Mouse (Mus musculus): ENCODE data around the gene Plgrkt.
A peak's percentile ranks its signal among the peaks of the same experiment; 100 is the strongest.

Gene Plgrkt

DNA sequence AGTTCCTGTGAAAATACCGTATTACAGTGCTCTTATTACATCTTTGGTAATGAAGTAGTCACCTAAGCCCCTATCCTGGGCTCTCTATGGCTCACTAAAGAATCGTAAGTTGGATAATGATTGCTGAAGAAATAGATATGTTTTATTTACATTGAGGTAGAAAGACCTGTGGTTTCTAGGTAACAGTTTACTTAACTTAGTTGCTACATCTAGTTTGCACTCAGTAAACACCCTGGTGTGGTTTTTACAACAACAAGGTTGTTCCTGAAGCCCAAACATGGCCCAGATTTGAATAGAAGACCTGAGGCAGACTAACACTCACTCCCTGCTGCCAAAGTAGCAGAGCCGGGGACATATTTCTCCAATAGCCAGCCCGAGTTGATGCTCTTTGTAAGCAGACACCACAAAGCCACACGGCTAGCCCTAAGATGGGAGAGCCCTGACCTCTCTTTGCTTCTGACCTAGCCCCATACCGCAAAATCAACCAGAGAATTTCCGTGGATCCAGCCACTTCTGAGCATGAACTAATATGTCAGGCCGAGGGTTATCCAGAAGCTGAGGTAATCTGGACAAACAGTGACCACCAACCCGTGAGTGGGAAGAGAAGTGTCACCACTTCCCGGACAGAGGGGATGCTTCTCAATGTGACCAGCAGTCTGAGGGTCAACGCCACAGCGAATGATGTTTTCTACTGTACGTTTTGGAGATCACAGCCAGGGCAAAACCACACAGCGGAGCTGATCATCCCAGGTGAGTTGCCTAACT is 12.8 kb upstream of the Plgrkt start:
- DNase-seq: no peak

DNA sequence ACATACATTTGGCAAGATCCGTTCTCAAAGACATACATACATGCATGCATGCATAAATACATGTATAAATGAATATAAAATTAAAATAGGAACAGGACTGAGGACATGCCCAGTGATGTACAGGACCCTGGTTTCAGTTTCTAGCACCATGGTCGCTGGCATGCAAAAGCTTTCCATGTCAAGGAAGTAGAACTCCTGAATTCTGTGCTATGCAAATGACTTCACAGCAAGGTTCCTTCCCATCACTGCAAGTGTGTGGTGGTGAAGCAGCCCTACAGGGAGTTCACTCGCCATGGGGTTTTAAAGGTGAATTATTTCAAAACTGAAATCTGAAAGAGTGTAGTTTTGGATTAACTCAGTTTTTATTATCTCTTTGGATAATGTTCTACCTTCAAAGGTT is 9.2 kb upstream of the Plgrkt start:
- DNase-seq: no peak

DNA sequence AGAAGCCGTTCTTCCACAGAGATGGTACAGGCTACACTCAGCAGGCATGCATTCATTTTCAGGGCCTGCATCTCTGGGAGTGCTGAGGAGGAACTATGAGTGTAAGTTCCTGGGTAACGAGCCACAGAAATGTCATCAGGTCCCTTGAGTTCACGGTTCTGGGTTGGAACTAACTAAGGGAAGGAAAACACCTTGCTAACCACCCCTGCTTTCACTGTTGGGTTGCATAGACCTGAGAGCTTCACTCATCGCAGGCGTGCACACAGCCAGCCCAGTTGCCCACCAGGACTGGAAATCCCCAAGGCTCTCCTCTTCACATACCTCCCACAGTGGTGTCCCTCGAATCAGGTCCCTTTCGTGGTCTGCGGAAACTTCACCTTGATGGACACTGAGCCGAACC is 7.8 kb upstream of the Plgrkt start:
- no peak for DNase-seq

DNA sequence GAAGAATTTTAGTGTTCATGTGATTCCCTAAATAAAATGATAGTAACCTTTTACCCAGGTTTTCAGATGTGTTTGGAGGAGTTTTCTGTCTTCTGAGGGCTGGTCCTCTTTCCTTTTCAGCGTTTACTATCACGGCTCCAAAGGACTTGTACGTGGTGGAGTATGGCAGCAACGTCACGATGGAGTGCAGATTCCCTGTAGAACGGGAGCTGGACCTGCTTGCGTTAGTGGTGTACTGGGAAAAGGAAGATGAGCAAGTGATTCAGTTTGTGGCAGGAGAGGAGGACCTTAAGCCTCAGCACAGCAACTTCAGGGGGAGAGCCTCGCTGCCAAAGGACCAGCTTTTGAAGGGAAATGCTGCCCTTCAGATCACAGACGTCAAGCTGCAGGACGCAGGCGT is 6.2 kb upstream of the Plgrkt start:
- no peak for DNase-seq

DNA sequence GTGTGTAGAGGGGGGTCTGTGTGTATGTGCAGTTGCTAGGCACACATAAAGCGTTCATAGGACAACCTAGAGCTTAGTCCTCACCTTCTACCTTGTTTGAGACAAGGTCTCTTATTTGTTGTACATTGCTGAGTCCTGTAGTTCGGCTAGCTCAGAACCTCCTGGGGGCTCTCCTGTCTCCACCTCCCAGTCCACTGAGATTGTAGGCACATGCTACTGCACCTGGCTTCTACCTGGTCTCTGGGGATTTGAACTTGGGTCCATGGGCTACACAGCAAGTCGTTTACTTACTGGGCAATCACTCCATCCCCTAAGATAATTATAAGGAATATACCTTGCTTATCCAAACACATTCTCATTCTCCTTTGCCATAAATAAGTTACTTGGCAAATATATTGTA is 5.4 kb upstream of the Plgrkt start:
- no peak for DNase-seq

DNA sequence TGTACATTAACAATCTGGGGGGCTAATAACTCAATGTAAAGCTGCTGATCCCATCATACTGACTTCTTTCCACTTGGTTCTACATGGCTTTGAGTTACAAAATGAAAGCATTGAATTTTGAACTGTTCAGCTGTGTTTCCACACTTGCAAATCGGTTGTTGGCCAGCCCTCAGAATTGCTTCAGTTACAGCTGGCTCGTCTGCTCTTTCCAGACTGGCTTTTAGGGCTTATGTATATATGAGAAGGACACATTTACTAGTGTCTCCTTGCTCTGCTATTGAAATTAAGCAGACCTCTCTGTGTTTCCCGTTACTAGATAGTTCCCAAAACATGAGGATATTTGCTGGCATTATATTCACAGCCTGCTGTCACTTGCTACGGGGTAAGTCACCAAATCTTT is 4.9 kb upstream of the Plgrkt start:
- no peak for DNase-seq

DNA sequence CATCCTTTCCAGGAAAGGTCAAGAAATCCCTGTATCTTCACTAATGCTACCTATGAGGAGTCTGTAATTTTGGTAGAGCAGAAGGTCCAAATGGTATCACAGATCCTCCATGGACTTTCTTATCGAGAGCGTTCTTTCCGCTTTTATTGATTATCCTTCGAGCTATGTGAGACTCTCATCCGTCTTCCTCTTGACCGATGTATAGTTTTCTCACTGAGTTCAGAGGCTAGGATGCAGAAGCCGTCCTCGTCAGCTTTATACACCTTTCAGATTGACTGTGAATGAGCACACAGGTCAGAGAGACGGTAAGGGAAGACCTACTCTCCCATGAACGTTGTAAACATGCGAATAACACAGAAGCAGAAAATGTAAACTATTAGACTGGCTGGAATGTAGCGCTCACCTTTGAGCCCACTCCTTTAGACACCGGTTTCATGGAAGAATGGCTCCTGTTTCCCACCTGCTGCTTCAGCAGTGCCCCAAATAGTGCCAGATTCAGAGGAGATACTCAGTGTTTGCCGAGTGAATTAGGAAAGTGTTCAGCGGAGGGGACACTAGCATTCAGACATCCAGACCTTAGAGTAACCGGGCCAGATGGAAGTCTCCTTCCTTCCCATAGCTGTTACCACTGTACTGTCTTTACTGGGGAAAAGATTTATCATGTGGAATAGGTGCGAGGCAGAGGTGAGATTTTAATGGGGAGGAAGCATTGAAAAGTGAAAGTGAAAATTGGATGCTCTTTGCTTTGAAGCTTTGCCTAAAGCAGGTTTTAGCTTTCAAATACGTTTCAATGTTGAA is 4.3 kb upstream of the Plgrkt start:
- no peak for DNase-seq

DNA sequence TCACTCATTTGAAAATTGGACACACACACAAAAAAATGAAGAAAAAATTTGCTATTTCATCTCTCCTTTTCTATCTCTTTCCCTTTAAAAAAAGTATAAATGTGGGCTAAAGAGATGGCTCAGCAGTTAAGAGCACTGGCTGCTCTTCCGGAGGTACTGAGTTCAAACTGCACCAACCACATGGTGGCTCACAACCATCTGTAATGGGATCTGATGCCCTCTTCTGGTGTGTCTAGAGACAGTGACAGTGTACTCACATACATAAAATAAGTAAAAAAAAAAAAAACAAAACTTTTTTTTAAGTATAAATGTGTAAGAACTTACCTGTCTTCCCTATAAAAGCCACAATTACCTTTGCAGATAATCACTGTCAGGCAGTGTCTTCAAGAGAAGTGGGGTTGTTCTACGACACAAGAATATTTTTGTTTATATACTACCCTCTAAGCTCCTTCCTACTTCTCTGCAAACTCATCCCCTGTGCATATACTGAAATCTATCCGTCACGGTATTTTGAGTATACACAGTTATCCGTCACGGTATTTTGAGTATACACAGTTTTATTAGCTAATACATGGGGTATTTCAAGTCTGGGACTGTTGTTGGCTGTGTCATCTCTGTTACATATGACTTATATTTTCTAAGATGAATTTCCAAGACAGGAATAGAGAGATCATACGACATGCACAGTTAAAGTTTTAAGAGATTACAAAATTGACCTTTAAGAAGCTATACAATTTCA is 3.5 kb upstream of the Plgrkt start:
- DNase-seq: no peak

DNA sequence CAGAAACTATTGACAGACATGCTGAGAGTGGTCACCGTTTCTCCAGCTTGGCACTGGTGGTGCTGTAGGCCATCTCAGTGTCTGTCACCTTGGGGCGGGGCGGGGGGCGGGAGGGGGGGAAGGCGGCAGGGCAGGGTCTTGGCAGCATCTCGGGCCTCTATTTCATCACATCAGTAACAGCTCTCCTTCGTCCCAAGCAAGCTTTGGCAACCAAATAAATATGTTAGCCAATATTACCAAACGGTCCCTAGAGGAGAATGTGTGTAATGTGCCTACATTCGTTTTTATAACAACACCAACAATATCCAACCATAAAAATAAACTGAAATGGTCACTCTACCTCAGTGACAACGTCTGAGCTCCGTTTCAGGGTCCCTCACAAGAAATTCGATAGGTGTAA is 2.9 kb upstream of the Plgrkt start:
- no peak for DNase-seq

DNA sequence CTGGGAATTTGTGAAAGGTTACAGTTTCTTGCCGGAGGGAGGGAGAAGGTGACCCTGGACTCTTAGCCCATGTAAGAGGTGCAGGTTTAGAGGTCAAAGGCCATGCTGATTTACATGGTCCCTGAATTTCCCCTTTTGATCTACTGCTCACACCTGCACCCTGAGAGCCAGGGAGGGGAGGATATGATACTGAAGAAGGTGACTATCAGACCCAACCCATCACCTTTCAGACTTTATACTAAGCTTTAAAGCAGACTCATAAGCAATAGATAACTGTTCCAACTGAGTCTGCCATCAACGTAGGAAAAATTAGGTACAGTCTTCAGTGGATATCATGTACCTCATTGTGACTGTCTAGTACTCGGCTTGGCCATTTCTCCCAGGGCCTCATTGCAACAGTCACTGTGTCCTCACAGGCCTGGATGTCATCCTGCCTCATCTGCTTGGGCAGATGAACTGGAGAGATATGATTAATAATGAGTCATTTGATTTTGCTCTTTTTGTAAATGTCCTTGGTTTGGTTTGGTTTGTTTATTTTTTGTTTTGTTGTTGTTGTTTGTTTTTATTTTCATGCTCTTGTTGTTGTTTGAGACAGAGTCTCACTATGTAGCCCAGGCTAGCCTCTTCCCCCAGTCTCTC is 1.6 kb upstream of the Plgrkt start:
- no peak for DNase-seq

DNA sequence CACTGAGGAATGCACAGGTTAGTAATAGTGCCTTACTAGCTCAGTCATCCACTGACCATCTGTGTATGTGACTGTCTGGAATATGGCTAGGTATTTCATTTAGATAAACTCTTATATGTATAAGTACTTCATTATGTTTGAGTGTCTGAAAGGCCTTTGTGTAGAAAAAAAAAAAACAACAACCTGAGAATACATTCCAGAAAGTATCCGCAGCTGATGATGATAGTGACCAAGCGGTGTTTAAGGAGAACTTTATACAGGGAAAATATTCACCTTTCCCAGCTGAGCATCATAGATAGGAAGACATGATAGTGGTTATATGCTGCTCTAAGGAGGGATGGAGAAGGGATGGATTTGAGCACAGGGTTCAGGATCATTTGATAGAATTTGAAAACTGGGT is 851 bp upstream of the Plgrkt start:
- no peak for DNase-seq

DNA sequence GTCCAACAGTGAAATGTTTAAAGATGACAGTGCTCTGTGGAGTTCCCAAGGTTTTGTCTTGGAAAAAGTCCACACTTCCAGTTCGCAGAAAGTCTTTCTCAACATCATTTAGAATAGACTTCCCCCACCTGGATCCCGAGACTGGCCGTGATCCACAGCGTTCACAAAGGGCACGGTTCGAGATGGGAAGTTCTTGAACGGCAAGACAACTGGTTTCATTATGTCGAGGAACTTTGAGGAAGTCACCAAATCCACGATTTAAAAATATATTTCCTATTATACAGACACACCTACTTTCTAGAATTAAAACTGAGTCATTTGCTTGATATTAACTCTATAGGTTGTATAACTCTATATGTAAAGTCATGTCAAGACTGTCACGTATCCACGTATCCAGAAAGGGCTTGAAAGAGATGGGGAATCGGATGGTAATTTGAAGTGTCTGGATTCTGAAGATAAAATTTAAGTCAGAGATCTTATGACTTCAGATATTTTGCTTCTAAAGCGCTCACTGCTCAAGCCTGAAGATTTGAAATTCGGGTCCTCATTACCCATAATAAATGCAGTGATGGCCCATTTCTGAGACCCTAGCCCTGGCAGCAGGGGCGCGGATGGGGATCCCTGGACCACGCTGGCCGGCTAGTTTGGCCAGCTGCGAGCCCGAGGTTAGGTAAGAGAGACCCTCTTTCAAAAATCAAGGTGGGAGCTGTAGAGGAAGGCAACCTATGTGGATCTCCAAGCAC is 793 bp downstream of the Plgrkt start:
- no peak for DNase-seq

DNA sequence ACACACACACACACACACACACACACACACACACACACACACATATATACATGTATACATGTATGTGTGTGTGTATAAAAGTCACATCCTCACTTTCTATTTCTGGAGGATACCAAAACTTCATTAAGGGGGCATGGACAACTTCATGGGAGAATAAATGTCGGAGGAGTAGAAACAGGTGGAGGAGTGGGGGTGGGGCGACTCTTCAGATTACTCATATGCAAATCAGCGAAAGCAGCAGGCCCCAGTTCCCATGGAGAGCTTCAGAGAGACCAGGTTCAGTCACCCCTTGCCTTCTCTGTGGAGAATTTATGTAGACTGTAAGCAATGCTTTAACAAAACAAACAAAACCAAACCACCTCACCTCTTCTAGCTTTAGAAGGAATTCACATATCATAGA is 2.1 kb downstream of the Plgrkt start:
- no peak for DNase-seq

DNA sequence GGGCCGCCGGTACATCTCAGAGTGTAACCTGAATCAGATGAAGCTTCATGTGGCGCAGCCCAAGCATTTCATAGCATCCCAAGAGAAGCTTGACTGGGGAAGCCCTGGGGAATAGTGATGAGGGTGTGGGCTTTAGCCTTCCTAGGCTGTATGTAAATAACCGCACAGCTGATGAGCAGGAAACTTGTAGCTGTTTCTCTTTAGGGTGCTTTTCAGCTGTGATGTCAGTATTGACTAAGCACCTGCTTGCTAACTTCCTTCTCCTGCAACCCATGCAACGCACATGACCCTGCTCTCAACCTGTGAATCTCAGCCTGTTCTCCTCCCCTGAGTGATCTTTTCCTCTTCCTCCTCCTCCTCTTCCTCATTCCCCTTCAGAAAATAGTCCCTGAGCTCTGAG is 3.1 kb downstream of the Plgrkt start:
- no peak for DNase-seq

DNA sequence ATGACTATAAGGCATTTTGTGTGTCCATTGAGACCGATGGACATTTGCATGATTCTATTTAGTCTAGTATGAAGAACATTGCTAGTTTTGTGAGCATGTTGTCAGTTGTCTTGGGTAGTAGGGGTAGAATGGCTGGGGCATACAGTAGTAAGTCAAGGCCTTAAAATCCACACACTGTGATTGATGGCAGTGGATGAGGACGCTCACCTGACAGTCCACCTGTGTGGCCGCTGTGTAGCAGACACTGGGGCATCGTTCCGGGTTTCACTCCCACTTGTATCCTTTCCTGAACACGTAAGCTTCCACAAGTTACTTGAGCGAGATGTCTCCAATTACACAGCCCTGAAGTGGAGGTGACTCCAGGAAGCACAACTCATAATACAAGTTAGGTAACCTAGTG is 3.6 kb downstream of the Plgrkt start:
- no peak for DNase-seq

DNA sequence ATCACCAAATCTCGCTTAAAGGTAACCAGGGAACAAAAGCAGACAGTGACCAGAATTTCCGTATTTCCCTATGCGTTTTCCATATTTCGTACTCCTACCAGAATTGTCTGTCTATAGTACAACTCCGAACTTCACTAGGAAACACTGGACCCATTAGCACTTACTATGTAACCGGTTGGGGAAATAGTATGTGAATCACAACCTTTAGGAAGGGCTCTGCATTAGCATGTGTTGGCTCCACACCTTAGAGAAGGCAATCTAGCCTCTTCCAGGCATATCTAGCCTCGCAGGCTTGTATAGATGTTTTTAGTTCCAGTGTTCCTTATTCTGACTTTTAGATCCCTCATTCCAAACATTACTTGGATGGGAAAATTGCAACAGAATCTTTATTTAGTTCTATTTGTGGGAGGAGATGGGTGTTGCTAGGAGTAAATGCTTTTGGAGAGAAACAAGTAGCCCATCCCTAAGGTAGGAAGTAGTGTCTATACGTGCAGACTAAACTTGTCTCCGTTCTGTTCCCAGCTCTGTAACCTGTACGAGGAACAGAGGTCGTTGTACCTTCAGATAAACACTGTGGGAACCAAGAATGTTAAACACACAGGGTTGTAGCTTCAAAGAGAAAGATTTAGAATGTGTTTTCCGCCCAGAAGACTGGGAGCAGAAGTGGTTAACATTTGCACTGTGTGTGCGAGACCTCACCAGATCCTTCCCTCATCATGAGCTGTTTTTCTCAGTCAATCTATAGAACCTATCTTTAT is 4.8 kb downstream of the Plgrkt start:
- no peak for DNase-seq

DNA sequence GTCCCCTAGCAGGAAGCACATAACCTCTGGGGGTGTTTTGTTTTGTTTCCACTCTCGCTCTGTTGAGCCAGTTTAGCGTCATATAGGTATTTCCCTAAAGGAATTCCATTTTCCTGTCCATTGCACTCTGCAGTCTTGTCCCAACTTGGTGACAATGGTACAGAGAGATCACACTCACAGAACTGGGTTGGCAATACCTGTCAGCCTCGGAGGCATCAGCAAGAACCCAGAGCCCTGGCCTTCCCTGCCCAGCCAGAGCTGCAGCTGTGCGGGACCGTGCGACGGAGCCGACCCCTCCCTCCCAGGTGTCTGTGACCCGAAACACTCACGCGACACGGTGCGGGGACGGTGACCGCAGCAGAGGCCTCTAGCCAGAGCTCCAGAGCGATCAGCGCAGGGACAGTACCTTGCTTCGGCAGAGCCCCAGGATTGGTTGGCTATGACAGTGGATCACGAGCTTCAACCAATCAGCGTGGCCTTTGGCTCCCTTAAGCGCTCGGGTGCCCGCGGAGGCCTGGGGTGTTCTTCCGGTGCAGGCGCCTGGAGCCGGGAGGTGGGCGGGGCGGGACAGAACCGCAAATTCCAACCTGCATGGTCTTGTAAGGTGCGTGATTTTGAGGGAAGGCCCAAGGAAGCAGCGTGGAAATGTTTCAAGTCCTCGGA is 5.6 kb downstream of the Plgrkt start:
- DNase-seq: peak; percentile 94

DNA sequence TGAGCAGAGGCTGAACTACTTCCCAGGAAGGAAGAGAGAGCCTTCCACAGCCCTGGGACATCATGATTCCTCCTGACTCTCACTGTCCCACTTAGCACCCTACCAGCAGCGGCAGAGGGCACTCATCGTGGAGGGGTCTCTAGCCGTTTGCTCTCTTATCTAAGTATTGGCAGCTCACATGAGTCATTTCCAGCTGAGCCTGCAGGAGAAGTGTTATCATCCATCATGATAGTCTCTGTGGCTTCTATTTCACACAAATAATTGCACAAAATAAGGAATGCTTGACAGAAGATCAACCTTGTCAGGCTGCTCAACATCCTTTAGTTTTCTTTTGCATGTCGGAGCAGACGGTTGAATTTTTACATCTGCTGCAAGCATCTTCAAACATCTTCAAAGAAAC is 6.9 kb downstream of the Plgrkt start:
- no peak for DNase-seq

DNA sequence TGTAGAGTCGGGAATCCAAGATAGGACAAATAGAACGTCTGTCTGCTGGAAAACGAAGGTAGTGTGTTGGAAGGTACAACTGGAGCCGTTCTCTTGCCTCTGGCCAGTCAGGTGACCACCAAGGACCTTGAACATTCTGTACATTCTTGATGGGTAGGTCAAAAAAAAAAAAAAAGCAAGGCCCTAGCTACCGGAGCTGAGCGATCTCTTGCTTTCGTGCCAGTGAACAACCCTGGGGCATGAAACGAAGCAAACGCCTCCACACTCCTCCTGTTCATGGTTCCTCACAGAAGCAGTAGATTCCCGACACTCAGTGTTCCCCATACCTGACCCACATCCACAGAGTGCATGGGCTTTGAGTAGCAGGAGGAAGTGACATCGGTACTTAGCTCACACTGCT is 10.9 kb downstream of the Plgrkt start:
- no peak for DNase-seq

DNA sequence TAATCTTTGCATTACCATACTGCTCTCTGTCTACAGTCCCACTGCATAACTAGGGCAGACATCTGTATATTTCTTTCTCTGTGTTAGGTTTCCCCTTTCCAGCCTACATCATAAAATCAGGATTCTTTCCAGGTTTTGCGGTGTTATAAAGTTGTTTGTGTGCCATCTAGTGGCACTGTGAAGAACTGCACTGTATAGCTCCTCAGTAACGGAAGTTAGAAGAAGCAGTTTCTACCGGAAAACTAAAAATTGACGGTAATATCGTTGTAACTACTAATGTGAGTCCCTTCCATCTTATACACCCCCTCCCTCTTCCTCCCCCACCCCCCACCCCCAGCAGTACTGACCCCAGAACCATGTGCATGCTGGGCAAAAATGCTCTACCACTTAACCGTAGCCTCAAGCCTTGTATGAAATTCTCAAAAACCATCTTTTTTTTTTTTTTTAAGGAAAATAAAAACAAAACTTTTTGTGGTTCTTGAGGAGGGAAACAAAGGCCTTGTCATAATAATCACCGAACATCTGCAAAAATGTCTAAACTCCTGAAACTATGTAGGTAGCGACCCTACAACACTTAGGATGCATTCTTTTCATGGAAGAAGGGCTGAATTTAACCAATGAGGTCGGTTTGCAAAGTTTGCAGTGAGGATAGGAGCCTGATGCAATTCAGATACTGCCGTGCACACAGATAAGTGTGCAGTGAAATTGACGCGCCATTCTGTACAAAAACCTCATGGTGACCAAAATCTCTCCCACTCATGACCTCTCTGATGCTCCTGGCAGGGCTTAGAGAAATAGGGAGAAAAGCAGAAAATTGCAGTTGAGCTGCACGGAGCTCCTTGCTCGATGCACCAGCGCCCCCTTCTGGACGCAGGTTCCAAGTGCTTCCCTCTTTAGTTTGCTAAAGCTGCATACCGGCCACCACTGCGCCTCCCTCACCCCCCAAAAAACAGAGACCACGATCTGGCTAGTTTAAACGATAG is 12.0 kb downstream of the Plgrkt start:
- DNase-seq: peak; percentile 90
